Mouse (Mus musculus) bone marrow macrophage, adult 2 months (primary cell): ENCODE measurements around the gene Capn10.

Experiments
- CTCF ChIP-seq: IDR thresholded peaks from 2 replicates; pipeline ENCODE4 v1.5.1; 2012; ENCODE audit warnings: low read depth, mild to moderate bottlenecking, low read length, moderate library complexity
- POLR2A ChIP-seq: IDR thresholded peaks from 2 replicates; pipeline ENCODE4 v1.6.1; 2012; ENCODE audit warnings: mild to moderate bottlenecking, low read depth, low read length, borderline replicate concordance

DNA sequence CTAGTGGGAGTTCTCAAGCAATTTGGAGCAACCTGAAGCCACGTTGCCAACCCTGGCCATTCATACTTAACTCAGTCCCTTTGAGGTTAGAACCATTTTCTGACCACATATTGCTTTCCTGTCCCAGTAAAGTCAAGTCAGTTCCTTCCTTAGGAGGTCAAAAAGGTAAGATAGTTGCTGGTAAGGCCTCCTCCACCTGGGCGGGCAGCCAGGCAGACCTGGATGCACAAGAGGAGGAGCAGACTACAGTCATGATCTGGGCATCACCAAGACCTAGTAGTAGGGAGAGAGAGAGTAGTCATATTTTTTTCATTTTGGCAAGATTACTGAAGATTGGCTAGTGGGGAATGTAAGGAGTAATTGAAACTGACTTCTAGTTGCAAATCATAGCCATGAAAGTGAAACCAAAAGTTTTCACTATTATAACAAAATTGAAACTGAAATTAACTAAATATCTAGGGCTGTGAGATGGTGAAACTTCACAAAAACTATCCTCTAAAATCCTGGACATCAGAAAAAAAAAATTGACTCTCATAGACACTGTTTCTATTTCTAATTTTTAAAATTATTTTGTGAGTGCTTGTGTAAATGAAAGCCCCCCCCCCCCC is 28.4 kb upstream of the Capn10 start:
- no peak for TF ChIP-seq CTCF
- no peak for TF ChIP-seq POLR2A
